Mouse (Mus musculus) right cerebral cortex, postnatal 36 days (tissue): Measurements from ENCODE around the gene Slc9b1.

ENCODE experiments used
- DNase-seq, 2 experiments: peaks; one replicate each; pipeline ENCODE4 v3.0.0; 2022; ENCODE audit warnings: low spot score in 2 of 2, mixed read lengths in 1 of 2

Slc9b1 gene

DNA sequence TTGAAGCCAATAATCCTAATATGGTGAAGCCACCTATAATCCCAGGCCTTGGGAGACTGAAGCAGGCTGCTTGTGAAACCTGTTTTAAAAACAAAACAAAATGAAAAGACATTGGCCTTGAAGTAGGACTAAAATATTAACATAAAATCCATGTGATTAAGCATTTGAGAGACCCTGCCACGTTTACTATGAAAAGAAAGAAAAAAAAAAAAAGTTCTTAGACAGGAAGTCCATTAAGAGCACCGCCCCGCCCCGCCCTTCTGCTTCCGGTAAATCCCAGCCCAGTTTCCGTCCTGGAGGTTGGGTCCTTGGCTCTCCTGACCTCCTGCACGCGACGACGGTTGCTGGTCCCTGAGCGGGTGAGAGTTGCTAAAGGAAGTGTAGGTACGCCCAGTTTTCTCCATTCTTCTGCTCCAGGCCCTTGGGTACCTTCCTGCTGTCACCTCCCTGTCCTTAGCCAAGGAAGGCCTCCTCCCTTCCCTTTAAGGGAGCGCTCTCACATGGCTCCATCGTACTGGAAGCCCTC is at the start of gene Slc9b1:
Gene Slc9b1 (plus strand): TSS at position 291 of the 526 bp plus-strand sequence.
- DNase-seq = no peak

DNA sequence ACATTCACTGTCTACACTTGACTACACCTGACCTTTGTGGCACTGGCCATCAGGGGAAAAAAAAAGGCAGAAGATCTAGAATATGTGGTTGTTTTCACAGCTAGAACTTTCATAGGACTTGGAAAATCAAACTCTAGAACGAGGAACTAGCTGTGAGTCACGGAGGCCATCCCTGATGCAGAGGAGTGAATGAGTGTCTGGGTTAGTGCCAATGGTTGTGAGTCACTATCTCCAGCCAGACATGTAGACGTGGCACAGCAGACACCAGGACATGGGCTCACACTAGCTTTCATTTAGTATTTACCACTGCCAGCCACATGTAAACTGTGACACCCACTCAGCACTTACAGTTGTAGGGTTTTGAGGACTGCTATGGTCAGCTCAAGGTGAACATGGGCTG is 49.3 kb upstream of the Slc9b1 start:
- peak in 1 of 2 experiments; percentile 9 for DNase-seq

- DNase-seq = no peak
Observed at GRCm38 (mm10) chr3:135300081-135300480, 47.7 kb upstream of the Slc9b1 start.

DNA sequence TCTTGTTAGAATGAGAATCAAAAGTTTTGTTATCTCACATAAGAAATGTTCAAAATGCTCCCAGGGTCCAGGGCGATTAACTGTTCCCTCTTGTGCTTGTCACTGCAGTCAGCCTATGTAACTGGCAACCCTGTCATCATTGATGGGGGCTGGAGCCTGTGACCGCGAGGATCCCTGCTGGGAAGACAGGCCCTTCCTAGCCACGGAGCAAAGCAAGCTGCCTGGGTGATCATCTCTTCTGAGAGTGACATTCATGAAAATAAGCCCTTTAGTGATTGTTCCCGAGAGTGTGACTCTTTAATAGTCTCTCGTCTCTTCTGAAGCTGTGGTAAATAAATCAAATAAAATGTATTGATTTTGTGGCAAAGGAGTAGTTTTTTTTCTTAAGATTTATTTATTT is 43.8 kb upstream of the Slc9b1 start:
- DNase-seq = no peak

GRCm38 (mm10) chr3:135304566-135304965 is 43.3 kb upstream of the Slc9b1 start:
- DNase-seq = no peak

DNA sequence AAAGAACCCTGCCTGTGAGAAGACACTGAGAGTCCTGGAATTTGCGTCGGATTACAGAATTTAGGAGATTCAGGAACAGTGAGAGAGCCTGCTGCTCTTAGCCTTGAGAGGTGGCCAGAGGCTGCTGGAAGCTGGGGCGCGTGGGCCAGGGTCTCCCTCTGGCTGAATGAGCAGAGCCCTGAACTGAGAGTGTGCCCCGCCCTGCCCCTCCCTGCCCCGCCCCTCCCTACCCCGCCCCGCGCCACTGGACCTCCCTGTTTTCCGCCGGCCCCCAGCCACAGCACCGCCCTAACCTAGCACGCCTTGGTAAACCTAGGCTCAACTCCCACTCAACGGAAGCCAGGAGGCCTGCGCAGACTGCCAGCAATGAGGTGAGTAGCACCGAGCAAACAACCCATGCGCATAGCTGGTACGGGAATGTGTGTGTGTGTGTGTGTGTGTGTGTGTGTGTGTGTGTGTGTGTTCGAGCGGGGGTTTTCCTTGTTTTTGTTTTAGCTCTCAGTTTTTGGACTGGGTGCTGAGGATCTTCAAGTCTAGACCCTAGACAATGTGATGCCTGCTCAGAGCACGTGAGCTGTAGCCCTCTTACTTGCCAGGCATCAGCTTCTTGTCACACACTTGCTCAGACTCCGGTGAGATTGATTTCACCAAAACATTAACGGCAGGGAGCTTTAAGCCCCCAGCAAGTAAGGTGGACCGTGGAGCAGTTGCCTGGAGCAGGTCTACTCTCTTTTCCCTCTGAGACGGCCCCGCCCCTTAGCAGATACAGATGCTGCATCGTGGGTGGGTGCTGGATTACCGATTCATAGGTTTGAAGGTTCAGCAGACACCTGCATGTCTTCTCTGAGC is 40.2 kb upstream of the Slc9b1 start, which contains the start of gene Slc9b2:
Gene Slc9b2 (plus strand): TSS at position 290 of the 849 bp plus-strand sequence.
- no peak for DNase-seq

DNA sequence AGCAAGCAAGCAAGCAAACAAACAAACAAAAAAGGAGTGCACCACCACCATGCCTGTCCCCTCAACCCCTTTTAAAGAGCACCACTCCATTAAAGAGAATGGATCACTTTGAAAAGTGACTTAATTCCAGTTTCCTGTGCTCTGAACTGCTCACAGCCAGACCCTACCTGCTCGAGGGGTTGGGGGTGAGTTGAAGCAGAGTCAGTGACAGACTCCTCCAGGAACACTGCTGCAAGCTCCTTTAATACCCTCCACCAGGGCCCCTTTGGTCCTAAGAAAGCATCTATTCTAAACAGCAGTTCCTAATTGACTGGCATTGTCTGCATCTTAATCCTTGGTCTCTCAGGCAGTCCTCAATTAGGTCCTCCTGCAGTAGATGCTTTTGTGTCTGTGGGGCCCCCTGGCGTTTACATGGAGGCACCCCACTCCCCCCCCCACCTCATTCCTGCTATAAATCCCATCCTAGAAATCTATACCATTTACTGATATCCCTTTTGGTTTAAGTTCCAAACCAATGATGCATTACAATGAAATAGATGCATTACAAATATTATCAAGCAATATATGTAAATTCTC is 34.8 kb upstream of the Slc9b1 start:
- no peak for DNase-seq

DNA sequence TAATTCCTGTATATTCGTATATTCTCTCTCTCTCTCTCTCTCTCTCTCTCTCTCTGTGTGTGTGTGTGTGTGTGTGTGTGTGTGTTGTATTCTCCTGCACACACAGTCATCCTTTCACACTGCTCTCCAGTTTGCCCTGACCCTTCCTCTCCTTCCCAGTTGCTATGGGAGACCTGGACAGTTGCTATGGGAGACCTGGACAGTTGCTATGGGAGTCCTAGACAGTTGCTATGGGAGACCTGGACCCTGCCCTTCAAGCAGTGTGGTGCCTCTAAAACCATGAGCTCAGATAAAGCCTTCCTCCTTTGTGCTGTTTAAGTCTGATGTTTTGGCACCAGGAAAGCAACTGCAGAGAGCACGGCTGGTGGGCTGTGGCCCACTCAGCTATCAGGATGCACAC is 34.1 kb upstream of the Slc9b1 start:
- DNase-seq = no peak

DNA sequence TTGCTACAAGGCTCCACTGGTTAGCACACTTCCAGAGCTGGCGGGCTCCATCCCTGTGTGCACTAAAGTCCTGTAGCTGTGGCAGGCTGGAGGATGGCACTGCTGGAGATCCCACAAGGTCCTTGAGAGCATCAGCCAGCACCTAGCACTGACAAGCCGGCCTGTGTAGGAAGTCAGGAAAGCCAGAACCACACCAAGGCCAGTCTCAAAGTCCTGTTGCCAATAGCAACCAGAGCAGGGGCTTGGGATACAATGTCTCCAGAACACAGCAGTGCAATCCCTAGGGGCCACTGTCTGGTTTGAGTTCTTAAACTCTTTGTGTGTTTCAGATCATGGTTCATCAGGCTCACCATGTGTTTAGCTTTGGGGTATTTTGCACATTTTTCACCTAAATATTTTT is 33.0 kb upstream of the Slc9b1 start:
- DNase-seq = no peak

- no peak for DNase-seq
Observed at GRCm38 (mm10) chr3:135315720-135316425, 32.0 kb upstream of the Slc9b1 start.

DNA sequence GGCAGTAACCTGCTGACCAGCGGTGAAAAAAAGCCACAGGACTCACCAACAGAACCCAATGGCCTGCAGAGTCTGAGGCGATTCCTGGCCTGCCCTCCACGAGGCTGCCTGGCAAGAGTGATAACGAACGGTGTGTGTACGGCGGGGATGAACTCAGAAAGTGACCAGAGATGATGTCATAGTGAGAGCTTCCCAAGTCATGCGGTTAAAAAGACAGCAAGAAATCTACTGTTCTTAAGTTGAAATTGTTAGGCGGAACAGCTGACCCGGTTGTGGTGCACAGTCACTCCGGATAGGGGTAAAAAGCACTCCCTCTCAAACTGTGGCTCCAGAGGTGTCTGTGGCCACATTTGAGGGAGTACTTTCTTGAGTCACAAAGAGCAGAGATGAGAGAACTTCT is 29.5 kb upstream of the Slc9b1 start:
- DNase-seq = no peak

DNA sequence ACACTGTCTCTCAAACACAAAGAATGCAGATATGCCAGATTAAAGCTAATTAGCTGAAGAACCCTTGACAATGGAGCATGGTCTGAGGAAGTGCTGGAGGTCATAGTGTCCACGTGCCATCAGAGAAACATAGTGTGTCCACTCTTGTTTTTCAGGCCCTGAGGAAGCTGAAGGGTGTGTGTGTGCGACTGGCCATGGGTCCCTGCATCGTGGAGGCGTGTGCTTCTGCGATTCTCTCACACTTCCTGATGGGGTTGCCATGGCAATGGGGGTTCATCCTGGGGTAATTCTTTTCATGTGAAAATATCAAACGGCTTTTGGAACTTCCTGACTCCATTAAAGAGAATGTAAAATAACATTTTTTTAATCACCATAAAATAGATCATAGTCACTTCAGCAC is 23.5 kb upstream of the Slc9b1 start:
- no peak for DNase-seq

DNA sequence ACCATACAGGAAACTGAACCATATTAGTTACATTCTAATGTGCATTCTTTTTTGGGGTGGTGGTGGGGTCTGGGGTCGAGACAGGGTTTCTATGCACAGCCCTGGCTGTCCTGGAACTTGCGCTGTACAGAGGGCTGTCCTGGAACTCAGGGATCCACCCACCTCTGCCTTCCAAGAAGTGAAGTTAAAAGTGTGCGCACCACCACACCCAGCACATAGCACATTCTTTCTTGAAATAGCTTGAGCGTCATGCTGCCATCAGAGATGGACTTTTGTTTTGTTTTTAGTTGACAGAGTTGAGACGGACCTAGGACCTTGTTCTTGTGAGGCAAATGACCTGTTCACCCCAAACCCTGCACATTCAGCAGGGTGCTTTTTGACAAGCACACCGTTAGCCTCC is 20.7 kb upstream of the Slc9b1 start:
- no peak for DNase-seq

GRCm38 (mm10) chr3:135327601-135328000 is 20.2 kb upstream of the Slc9b1 start:
- no peak for DNase-seq

GRCm38 (mm10) chr3:135328560-135328959 is 19.3 kb upstream of the Slc9b1 start:
- DNase-seq = no peak

DNA sequence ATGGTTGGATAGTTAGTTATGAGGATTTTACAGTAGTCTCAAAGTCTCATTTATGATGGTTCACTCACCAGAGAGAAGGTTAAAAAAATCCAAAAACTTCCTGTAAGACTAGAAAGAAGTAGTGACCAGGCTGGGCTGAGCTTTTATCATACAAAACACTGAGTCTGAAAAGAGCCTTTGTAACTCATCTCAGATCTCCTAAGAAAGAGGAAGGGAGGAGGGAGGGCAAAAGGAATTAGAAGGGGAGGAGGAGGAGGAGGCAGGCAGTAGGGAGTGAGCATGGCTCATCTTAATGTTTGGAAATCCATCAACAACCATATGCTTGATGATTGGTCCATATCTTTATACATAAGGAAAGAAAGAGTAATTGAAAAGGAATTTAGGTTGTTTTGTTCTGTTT is 15.1 kb upstream of the Slc9b1 start:
- no peak for DNase-seq

GRCm38 (mm10) chr3:135333763-135334162 is 14.1 kb upstream of the Slc9b1 start:
- no peak for DNase-seq

GRCm38 (mm10) chr3:135349022-135349421 is 1.2 kb downstream of the Slc9b1 start:
- no peak for DNase-seq

- no peak for DNase-seq
Observed at GRCm38 (mm10) chr3:135351857-135352256, 4.0 kb downstream of the Slc9b1 start.

- no peak for DNase-seq
Observed at GRCm38 (mm10) chr3:135357394-135357793, 9.6 kb downstream of the Slc9b1 start.

GRCm38 (mm10) chr3:135375836-135376235 is 28.0 kb downstream of the Slc9b1 start:
- DNase-seq = no peak

DNA sequence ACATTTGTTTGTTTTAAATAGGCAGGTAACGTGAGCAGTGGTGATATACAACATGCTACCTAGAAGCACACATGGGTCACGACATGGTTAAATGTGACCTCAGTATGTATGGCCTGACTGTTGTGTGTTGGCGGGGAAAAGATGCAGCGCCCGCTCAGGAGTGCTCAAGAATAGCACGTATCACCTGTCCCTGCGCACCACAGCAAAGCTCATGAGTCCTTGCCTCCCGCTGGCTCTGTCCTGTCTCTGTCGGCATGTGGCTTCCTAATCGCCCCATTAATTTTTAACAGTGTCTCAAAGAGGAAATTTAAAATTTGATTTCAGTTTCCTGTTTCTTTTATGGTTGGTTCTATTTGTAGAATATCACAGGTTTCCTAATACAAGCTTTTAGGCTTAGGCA is 29.6 kb downstream of the Slc9b1 start:
- DNase-seq = no peak
